Mouse (Mus musculus): Measurements from ENCODE around the gene Pigt. TPM values are rescaled to one million over a fixed set of nuclear protein-coding genes. Genes with fewer than 3 reads are reported as not detected.

Pigt gene
- polyA plus RNA-seq (2017; shearing (Covaris generic)) = 34.1 TPM

GRCm38 (mm10) chr2:164496847-164497690, at the start of gene Pigt:
TSS of gene Pigt (plus strand) at chr2:164497520.

GRCm38 (mm10) chr2:164456864-164457300, 40.4 kb upstream of the Pigt start, which contains the start of gene Sys1:
TSS of gene Sys1 (plus strand) at chr2:164456964.

GRCm38 (mm10) chr2:164460745-164461551, 36.4 kb upstream of the Pigt start, which contains the start of gene Gm20458:
TSS of gene Gm20458 (plus strand) at chr2:164460967.

GRCm38 (mm10) chr2:164473624-164474023, 23.7 kb upstream of the Pigt start, which contains the start of gene Trp53tg5:
TSS of gene Trp53tg5 (minus strand) at chr2:164473724.

GRCm38 (mm10) chr2:164485681-164486257, 11.6 kb upstream of the Pigt start, which contains the start of gene Dbndd2:
TSS of gene Dbndd2 (plus strand) at chr2:164486106.

Other genes starting within 250 kb of the Pigt start
- gene Svs3b, start 240.9 kb upstream of the Pigt start, polyA plus RNA-seq (2017; shearing (Covaris generic)) = not detected
- gene Svs4, start 219.1 kb upstream of the Pigt start, polyA plus RNA-seq (2017; shearing (Covaris generic)) = not detected
- not detected for gene Svs3a, start 208.3 kb upstream of the Pigt start, polyA plus RNA-seq (2017; shearing (Covaris generic))
- gene Svs6, start 180.8 kb upstream of the Pigt start, polyA plus RNA-seq (2017; shearing (Covaris generic)) = not detected
- gene Svs5, start 164.8 kb upstream of the Pigt start, polyA plus RNA-seq (2017; shearing (Covaris generic)) = not detected
- gene Slpi, start 108.4 kb upstream of the Pigt start, polyA plus RNA-seq (2017; shearing (Covaris generic)) = 4.8 TPM
- gene Rbpjl, start 94.4 kb upstream of the Pigt start, polyA plus RNA-seq (2017; shearing (Covaris generic)) = not detected
- not detected for gene Matn4, start 92.4 kb upstream of the Pigt start, polyA plus RNA-seq (2017; shearing (Covaris generic))
- gene Sdc4, start 53.6 kb upstream of the Pigt start, polyA plus RNA-seq (2017; shearing (Covaris generic)) = 17.7 TPM
- gene Sys1, start 40.6 kb upstream of the Pigt start, polyA plus RNA-seq (2017; shearing (Covaris generic)) = 97.5 TPM
- gene Gm20458, start 36.6 kb upstream of the Pigt start, polyA plus RNA-seq (2017; shearing (Covaris generic)) = 14.2 TPM
- gene Trp53tg5, start 23.8 kb upstream of the Pigt start, polyA plus RNA-seq (2017; shearing (Covaris generic)) = 0.25 TPM
- 2.7 TPM for gene Dbndd2, start 11.4 kb upstream of the Pigt start, polyA plus RNA-seq (2017; shearing (Covaris generic))
- 6.7 TPM for gene Wfdc2, start 64.9 kb downstream of the Pigt start, polyA plus RNA-seq (2017; shearing (Covaris generic))
- not detected for gene Spint3, start 75.9 kb downstream of the Pigt start, polyA plus RNA-seq (2017; shearing (Covaris generic))
- gene Wfdc6a, start 87.9 kb downstream of the Pigt start, polyA plus RNA-seq (2017; shearing (Covaris generic)) = not detected
- gene Eppin, start 96.1 kb downstream of the Pigt start, polyA plus RNA-seq (2017; shearing (Covaris generic)) = not detected
- not detected for gene Wfdc6b, start 116.0 kb downstream of the Pigt start, polyA plus RNA-seq (2017; shearing (Covaris generic))
- gene Wfdc8, start 116.1 kb downstream of the Pigt start, polyA plus RNA-seq (2017; shearing (Covaris generic)) = not detected
- gene Wfdc16, start 141.3 kb downstream of the Pigt start, polyA plus RNA-seq (2017; shearing (Covaris generic)) = not detected
- not detected for gene Wfdc10, start 158.5 kb downstream of the Pigt start, polyA plus RNA-seq (2017; shearing (Covaris generic))
- gene Wfdc9, start 159.1 kb downstream of the Pigt start, polyA plus RNA-seq (2017; shearing (Covaris generic)) = not detected
- gene Wfdc11, start 176.6 kb downstream of the Pigt start, polyA plus RNA-seq (2017; shearing (Covaris generic)) = not detected
- gene Wfdc13, start 187.6 kb downstream of the Pigt start, polyA plus RNA-seq (2017; shearing (Covaris generic)) = not detected
- gene Spint4, start 201.0 kb downstream of the Pigt start, polyA plus RNA-seq (2017; shearing (Covaris generic)) = not detected
- gene Spint5, start 217.8 kb downstream of the Pigt start, polyA plus RNA-seq (2017; shearing (Covaris generic)) = not detected
- 0.11 TPM for gene Wfdc3, start 248.4 kb downstream of the Pigt start, polyA plus RNA-seq (2017; shearing (Covaris generic))
- gene Dnttip1, start 248.5 kb downstream of the Pigt start, polyA plus RNA-seq (2017; shearing (Covaris generic)) = 67.0 TPM